Mouse (Mus musculus) urinary bladder, postnatal 36 days (tissue): ENCODE data around the gene Lhx2.

ENCODE experiments used
- DNase-seq, 2 experiments: peaks; one replicate each; pipeline ENCODE4 v3.0.0; 2022; ENCODE audit warnings: low spot score in 2 of 2, mixed read lengths in 1 of 2

Gene Lhx2

GRCm38 (mm10) chr2:38338990-38339909 lies at the start of gene Lhx2:
Gene Lhx2 (plus strand): TSS chr2:38339281.
- DNase-seq = no peak

GRCm38 (mm10) chr2:38291526-38291925 lies 47.6 kb upstream of the Lhx2 start:
- no peak for DNase-seq

GRCm38 (mm10) chr2:38295939-38296338 lies 43.1 kb upstream of the Lhx2 start:
- DNase-seq = no peak

- no peak for DNase-seq
Observed at GRCm38 (mm10) chr2:38300941-38301340, 38.1 kb upstream of the Lhx2 start.

GRCm38 (mm10) chr2:38305152-38305551 lies 33.9 kb upstream of the Lhx2 start:
- no peak for DNase-seq

GRCm38 (mm10) chr2:38312921-38313320 lies 26.2 kb upstream of the Lhx2 start:
- no peak for DNase-seq

GRCm38 (mm10) chr2:38313399-38313798 lies 25.7 kb upstream of the Lhx2 start:
- no peak for DNase-seq

GRCm38 (mm10) chr2:38319086-38319485 lies 20.0 kb upstream of the Lhx2 start:
- DNase-seq = no peak

GRCm38 (mm10) chr2:38320911-38321310 lies 18.2 kb upstream of the Lhx2 start:
- no peak for DNase-seq

GRCm38 (mm10) chr2:38323380-38323779 lies 15.7 kb upstream of the Lhx2 start:
- no peak for DNase-seq

GRCm38 (mm10) chr2:38326671-38327070 lies 12.4 kb upstream of the Lhx2 start:
- no peak for DNase-seq

- DNase-seq = no peak
Observed at GRCm38 (mm10) chr2:38333586-38334119, 5.4 kb upstream of the Lhx2 start.

- no peak for DNase-seq
Observed at GRCm38 (mm10) chr2:38336606-38337005, 2.5 kb upstream of the Lhx2 start.

GRCm38 (mm10) chr2:38337091-38337640 lies 1.9 kb upstream of the Lhx2 start:
- no peak for DNase-seq

GRCm38 (mm10) chr2:38337681-38338080 lies 1.4 kb upstream of the Lhx2 start:
- DNase-seq = no peak

- DNase-seq = no peak
Observed at GRCm38 (mm10) chr2:38338348-38338932, 641 bp upstream of the Lhx2 start.

GRCm38 (mm10) chr2:38339910-38340625 lies 987 bp downstream of the Lhx2 start:
- DNase-seq = no peak

- no peak for DNase-seq
Observed at GRCm38 (mm10) chr2:38340626-38341200, 1.6 kb downstream of the Lhx2 start.

GRCm38 (mm10) chr2:38343573-38343972 lies 4.5 kb downstream of the Lhx2 start:
- DNase-seq = no peak

GRCm38 (mm10) chr2:38344727-38345126 lies 5.6 kb downstream of the Lhx2 start:
- DNase-seq = no peak

- no peak for DNase-seq
Observed at GRCm38 (mm10) chr2:38346417-38346816, 7.3 kb downstream of the Lhx2 start.
